Mouse (Mus musculus): ENCODE results near the gene Adad2. TPM values are rescaled to one million over a fixed set of nuclear protein-coding genes. Genes with fewer than 3 reads are reported as not detected.

The Adad2 gene
- total RNA-seq, 2 experiments from 2014 or later = not detected

Other genes starting within 250 kb of the Adad2 start
- 10 to 100 TPM; 67.6 to 94.0 TPM for gene Mlycd, start 217.9 kb upstream of the Adad2 start, total RNA-seq (2021)
- gene Osgin1, start 178.6 kb upstream of the Adad2 start, total RNA-seq (2021) = 1 to 10 TPM; 3.9 to 5.1 TPM
- under 1 TPM; 0.33 to 0.59 TPM for gene Necab2, start 166.0 kb upstream of the Adad2 start, total RNA-seq (2021)
- not detected for gene Slc38a8, start 111.0 kb upstream of the Adad2 start, total RNA-seq (2021)
- gene Mbtps1, start 54.0 kb upstream of the Adad2 start, total RNA-seq (2021) = 10 to 100 TPM; 37.3 to 39.3 TPM
- gene Hsdl1, start 37.6 kb upstream of the Adad2 start, total RNA-seq (2021) = 10 to 100 TPM; 12.6 to 13.7 TPM
- gene Dnaaf1, start 37.5 kb upstream of the Adad2 start, total RNA-seq (2021) = not detected
- gene Taf1c, start 7.5 kb upstream of the Adad2 start, total RNA-seq (2021) = 1 to 10 TPM; 3.5 to 3.6 TPM
- 1 to 10 TPM; 1.6 to 4.4 TPM for gene Kcng4, start 22.9 kb downstream of the Adad2 start, total RNA-seq (2021)
- gene Wfdc1, start 53.6 kb downstream of the Adad2 start, total RNA-seq (2021) = 10 to 100 TPM; 65.6 to 68.3 TPM
- gene Atp2c2, start 87.3 kb downstream of the Adad2 start, total RNA-seq (2021) = under 1 TPM in 1 of 2 experiments, not detected in 1; 0.12 TPM
- gene Tldc1, start 165.7 kb downstream of the Adad2 start, total RNA-seq (2021) = 1 to 10 TPM; 4.1 to 4.3 TPM
- gene Cotl1, start 227.8 kb downstream of the Adad2 start, total RNA-seq (2021) = 10 to 100 TPM; 18.3 to 24.5 TPM
- gene Klhl36, start 249.5 kb downstream of the Adad2 start, total RNA-seq (2021) = 1 to 10 TPM; 2.2 to 2.7 TPM